Mouse (Mus musculus) stomach, postnatal 0 days (tissue): ENCODE data around the gene Rnpc3. TPM values are rescaled to one million over a fixed set of nuclear protein-coding genes. Genes with fewer than 3 reads are reported as not detected.

Experiments used
- ATAC-seq: fragments of 200-750 bp; cut with Nextera tagmentation; 2 replicates; pipeline ENCODE4 v1.8.0; 2017; ENCODE audit not compliant: low FRiP score, low TSS enrichment
- DNase-seq: peaks from one replicate; pipeline ENCODE4 v3.0.0-alpha.2; 2016; ENCODE audit warnings: low spot score
- H3K27ac ChIP-seq: fragments of 300-500 bp; sonication (generic); replicated peaks from 2 replicates; pipeline ENCODE4 v1.5.1; 2014; ENCODE audit warnings: mild to moderate bottlenecking, control low read depth
- H3K27me3 ChIP-seq: fragments of 300-500 bp; sonication (generic); 2 replicates; pipeline ENCODE4 v1.6.1; 2014; ENCODE audit warnings: low read length; ENCODE audit not compliant: control insufficient read depth, insufficient read depth
- H3K36me3 ChIP-seq: fragments of 300-500 bp; sonication (generic); 2 replicates; pipeline ENCODE4 v1.6.1; 2014; ENCODE audit warnings: low read length, mixed read lengths; ENCODE audit not compliant: control insufficient read depth, insufficient read depth
- H3K4me1 ChIP-seq: fragments of 300-500 bp; sonication (generic); replicated peaks from 2 replicates; pipeline ENCODE4 v1.6.1; 2014; ENCODE audit warnings: antibody characterized with exemption; ENCODE audit not compliant: control insufficient read depth, insufficient read depth
- H3K4me2 ChIP-seq: fragments of 300-500 bp; sonication (generic); replicated peaks from 2 replicates; pipeline ENCODE4 v1.6.1; 2014; ENCODE audit warnings: low read depth, mild to moderate bottlenecking, control low read depth, moderate library complexity
- H3K4me3 ChIP-seq: fragments of 300-500 bp; sonication (generic); 2 replicates; pipeline ENCODE4 v1.5.1; 2014; ENCODE audit warnings: low read depth, low read length, control low read depth
- H3K9ac ChIP-seq: fragments of 300-500 bp; sonication (generic); 2 replicates; pipeline ENCODE4 v1.6.1; 2014; ENCODE audit warnings: mild to moderate bottlenecking, low read length, control low read depth, mixed read lengths
- H3K9me3 ChIP-seq: fragments of 300-500 bp; sonication (generic); 2 replicates; pipeline ENCODE4 v1.6.1; 2016; ENCODE audit warnings: low read length; ENCODE audit not compliant: control insufficient read depth
- CTCF ChIP-seq: IDR thresholded peaks from 2 replicates; pipeline ENCODE4 v1.5.1; 2016; ENCODE audit warnings: antibody characterized with exemption, low read depth, mild to moderate bottlenecking, moderate library complexity
- EP300 ChIP-seq: optimal IDR thresholded peaks from 2 replicates; pipeline ENCODE3; 2016; ENCODE audit warnings: antibody characterized with exemption
- WGBS: fragments of 180-500 bp; shearing (Covaris S2); extraction: QIAGEN DNeasy Blood & Tissue Kit; methylation state at CpG from one replicate; pipeline ENCODE4 v1.1.7; 2014; 5-methylcytosine and 5-hydroxymethylcytosine counted together
- polyA plus RNA-seq: library from polyadenylated mRNA; unstranded; fragments of >200 nt; fragmentation: Nextera tagmentation; extraction: Ambion mirVana; gene quantifications from 2 replicates; pipeline ENCODE4 v1.2.1, GENCODE M21; 2015

Gene Rnpc3
- polyA plus RNA-seq, 1 experiment from 2014 or later: 19.4 TPM

DNA sequence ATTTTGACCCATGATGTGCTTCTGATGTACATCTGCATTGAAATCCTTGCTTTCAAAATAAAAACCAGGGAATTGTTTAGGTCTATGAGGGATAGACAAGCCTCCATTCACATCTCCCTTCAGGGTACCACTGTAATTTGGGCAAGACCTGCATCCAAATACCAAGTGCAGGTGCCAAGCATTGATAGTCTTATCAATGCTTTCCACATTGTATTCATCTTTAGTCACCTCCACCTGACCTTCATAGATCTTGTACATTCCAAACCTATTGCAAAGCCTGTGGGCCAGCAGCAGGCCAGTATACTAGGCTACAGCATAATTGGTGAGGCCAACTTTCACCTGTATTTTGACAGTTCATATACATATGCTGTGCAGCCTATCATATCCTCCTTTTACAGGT lies 1.7 kb upstream of the Rnpc3 start:
- ATAC-seq (no peak), DNase-seq (no peak)
- H3K36me3 ChIP-seq: no peaks in the 10 kb centered on the region
- no peak overlapping the region for H3K27ac ChIP-seq
- H3K4me3 ChIP-seq: no peak overlapping the region
- H3K27me3 ChIP-seq: no peaks in the 10 kb centered on the region
- TF ChIP-seq EP300 (no peak), CTCF (no peak)
- no peaks in the 10 kb centered on the region for H3K4me1 ChIP-seq
- H3K9me3 ChIP-seq: no peaks in the 10 kb centered on the region
- H3K4me2 ChIP-seq: no peak overlapping the region
- H3K9ac ChIP-seq: no peak overlapping the region

DNA sequence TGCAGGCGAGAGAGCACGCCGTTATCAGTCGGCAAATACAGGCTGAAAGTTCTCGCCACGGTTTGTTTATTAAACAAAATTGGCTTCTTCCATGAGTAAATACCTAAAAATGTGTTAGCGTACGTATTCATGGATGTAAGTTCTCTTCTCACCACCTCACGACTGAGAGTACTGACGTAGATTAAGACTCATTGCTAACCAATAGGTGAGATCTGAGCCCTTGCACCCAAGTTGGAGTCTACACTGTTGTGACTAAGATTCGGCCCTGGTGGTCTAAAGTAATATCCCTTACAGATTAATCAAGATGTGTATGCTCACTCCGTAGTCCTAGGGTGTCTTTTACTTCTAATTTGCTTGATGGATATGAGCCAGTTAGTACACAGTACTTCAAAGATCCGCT lies 615 bp upstream of the Rnpc3 start:
- H3K36me3 ChIP-seq: no peaks in the 10 kb centered on the region
- H3K4me3 ChIP-seq: peak overlapping the region; percentile 70
- H3K27ac ChIP-seq: peak overlapping the region; percentile 100
- DNase-seq (no peak), ATAC-seq (no peak)
- peak overlapping the region; percentile 90 for H3K9ac ChIP-seq
- WGBS: 6% methylated on average over 13 of the region's 13 CpGs
- no peaks in the 10 kb centered on the region for H3K4me1 ChIP-seq
- TF ChIP-seq EP300: no peak
- no peak for TF ChIP-seq CTCF
- no peaks in the 10 kb centered on the region for H3K27me3 ChIP-seq
- no peaks in the 10 kb centered on the region for H3K9me3 ChIP-seq
- H3K4me2 ChIP-seq: peak overlapping the region; percentile 73

DNA sequence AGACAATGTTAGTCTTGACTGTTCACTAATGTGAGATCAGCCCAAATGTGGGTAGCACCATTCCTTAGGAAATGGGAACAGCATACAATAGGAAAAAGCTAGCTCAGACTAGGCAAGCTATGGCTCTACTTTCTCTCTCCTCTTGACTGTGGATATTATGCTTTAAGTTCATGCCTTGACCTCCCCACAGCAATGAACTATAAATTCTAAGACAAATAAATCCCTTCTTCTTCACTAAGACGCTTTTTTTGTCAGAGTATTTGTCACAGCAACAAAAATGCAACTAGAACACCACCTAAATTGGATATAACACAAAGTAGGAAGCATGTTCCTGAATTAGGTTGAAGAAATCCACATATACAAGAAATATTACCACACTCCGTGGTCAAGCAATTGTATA lies 23.4 kb downstream of the Rnpc3 start, which contains the start of gene Amy1:
Amy1 (minus strand) TSS at position 101 of the 400 bp plus-strand sequence.
- H3K27ac ChIP-seq: no peak within 1 kb of the TSS
- H3K4me1 ChIP-seq: no peaks in the 10 kb centered on the region
- no peak within 1 kb of the TSS for H3K4me3 ChIP-seq
- no peaks in the 10 kb centered on the region for H3K9me3 ChIP-seq
- TF ChIP-seq EP300 (no peak), CTCF (no peak)
- H3K27me3 ChIP-seq: no peaks in the 10 kb centered on the region
- no peak within 1 kb of the TSS for H3K9ac ChIP-seq
- 95% methylated on average over 2 of the region's 2 CpGs for WGBS
- H3K4me2 ChIP-seq: no peak within 1 kb of the TSS
- no peaks in the 10 kb centered on the region; the same call in 1 of the 2 replicates for H3K36me3 ChIP-seq
- ATAC-seq (no peak), DNase-seq (no peak)

DNA sequence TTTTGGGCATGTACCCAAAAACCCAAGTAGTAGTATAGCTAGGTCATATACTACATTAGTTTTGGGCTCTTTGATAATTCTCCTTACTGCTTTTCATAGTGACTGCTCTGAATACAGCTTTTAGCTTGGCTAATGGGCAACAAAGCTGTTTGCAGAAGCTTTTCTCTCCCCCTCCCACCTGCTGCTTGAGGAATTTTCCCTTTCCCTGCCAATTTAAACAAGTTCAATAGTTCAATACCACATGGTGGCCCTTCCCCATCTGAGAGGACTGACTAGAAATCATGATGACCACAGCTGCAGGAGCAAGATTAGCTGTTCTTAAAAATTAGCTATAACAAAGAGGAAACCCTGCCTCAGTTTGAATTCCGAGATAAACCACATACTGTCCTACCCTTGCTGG lies 39.1 kb downstream of the Rnpc3 start:
- H3K4me3 ChIP-seq: no peak overlapping the region
- ATAC-seq: no peak
- H3K9me3 ChIP-seq: no peaks in the 10 kb centered on the region
- H3K4me2 ChIP-seq: no peak overlapping the region
- no peaks in the 10 kb centered on the region for H3K4me1 ChIP-seq
- H3K9ac ChIP-seq: no peak overlapping the region
- 73% methylated on average over 1 of the region's 1 CpGs for WGBS
- H3K36me3 ChIP-seq: no peaks in the 10 kb centered on the region
- H3K27me3 ChIP-seq: no peaks in the 10 kb centered on the region
- no peak for DNase-seq
- no peak overlapping the region for H3K27ac ChIP-seq
- no peak for TF ChIP-seq CTCF
- no peak for TF ChIP-seq EP300

DNA sequence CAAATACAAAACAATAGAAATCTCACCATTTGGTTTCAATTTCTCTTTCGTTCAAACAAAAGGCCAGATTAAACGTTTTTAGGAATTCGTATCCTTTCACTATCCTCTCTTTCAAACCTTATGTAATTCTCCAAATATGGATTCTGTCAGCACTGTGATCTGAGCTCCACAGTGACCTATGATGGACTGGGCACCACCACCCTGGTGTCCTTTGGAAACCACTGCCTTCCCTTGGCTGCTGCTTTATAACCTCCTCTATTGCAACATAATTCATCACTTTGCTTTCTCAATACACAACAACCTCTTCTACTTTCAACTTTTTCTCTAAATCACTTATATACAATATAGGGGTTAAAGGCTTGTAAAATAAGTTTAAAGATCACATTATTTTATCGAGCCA lies 55.4 kb downstream of the Rnpc3 start:
- no peak overlapping the region for H3K27ac ChIP-seq
- 59% methylated on average over 4 of the region's 4 CpGs for WGBS
- no peaks in the 10 kb centered on the region for H3K36me3 ChIP-seq
- H3K4me2 ChIP-seq: no peak overlapping the region
- TF ChIP-seq EP300 (no peak), CTCF (no peak)
- H3K9me3 ChIP-seq: no peaks in the 10 kb centered on the region
- ATAC-seq (no peak), DNase-seq (no peak)
- no peak overlapping the region for H3K9ac ChIP-seq
- H3K4me1 ChIP-seq: no peaks in the 10 kb centered on the region
- no peaks in the 10 kb centered on the region for H3K27me3 ChIP-seq
- H3K4me3 ChIP-seq: no peak overlapping the region

DNA sequence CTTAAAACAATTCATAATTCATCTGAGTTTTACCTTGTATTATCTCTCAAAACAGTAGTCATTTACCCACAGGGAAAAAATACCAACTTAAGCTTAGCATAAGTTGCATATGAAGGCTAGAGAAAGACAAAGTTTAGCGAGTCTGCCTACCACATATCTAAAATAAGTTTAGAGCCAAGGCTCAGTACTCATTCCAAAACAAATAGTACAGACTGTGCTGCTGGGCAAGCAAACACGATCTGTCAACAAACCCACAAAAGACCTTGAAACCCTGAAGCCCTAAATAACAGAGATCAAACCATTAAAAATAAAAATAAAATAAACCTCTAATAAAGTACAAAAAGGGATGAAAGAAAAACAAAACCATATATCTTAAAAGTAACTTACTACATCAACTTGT lies 55.8 kb downstream of the Rnpc3 start:
- Histone ChIP-seq H3K4me1 (no peaks in the 10 kb centered on the region), H3K4me2 (no peak overlapping the region), H3K27me3 (no peaks in the 10 kb centered on the region), H3K36me3 (no peaks in the 10 kb centered on the region), H3K4me3 (no peak overlapping the region), H3K9me3 (no peaks in the 10 kb centered on the region), H3K9ac (no peak overlapping the region), H3K27ac (no peak overlapping the region)
- no peak for TF ChIP-seq EP300
- no peak for TF ChIP-seq CTCF
- DNase-seq (no peak), ATAC-seq (no peak)
- 48% methylated on average over 2 of the region's 2 CpGs for WGBS
